Mouse (Mus musculus): ENCODE measurements around the gene Thsd7b. TPM values are rescaled to one million over a fixed set of nuclear protein-coding genes. Genes with fewer than 3 reads are reported as not detected.

Gene Thsd7b
- polyA plus RNA-seq (2014; fragmentation: Illumina TruSeq; extraction: RNeasy Lipid Tissue Mini Kit (QIAGEN cat#74804); ENCODE audit: low read depth, low replicate concordance), result 0.71 TPM

DNA sequence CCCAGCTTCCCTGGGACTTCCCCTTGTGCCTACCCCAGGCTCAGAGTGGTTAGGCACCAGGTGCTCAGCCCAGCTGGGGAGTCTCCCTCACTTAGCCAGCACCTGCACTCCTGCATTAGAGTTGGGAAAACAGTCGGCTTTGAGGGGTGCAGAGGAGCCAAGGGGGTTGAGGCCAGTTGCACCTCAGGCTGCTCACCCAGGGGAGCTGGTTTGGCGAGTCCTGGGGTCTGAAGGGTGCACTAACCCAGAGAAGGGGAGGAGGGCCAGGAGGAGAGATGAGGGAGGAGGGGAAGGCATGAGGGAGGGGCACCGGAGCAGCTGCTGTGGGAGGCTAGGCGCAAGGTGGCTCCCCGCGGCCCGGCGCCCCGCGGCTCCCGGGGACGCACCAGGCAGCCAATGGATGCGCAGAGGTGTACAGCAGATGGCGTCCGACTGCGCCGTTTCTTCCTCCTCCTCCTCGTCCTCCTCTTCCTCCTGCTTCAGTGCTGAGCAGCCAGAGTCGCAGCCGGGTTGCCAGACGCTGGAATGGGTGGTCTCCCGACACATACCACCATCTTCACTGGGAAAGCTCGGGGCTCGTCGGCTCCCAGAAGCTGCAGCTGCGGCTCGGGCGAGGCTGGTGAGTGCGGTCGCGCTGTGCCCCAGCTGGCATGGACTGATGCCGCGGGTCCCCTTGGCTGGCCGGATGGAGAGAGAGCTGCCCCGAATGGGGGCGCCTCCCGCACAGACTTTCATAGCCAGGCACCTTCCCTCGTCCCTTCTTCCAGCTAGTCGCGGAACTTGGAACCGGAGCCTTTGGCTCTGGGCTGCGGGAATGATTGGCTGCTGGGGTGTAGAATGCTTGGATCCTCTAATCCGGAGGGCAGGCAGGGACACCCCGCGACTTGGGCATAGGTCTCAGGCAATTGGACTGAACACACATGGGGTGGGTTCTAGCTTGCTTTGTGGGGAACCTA is at the start of gene Thsd7b:
Thsd7b (plus strand) TSS at position 321 of the 956 bp plus-strand sequence.

